Mouse (Mus musculus) gastrocnemius, postnatal 36 days (tissue): Measurements from ENCODE around the gene Stpg1. TPM values are rescaled to one million over a fixed set of nuclear protein-coding genes. Genes with fewer than 3 reads are reported as not detected.

Experiments
- DNase-seq, 2 experiments: peaks; one replicate each; pipeline ENCODE4 v3.0.0; 2022
- intact Hi-C: fragments of 180-260 bp; cut with DNase I; formaldehyde crosslinking; loops from one replicate; pipeline ENCODE4 v1.15.1; 2025
- total RNA-seq, 2 experiments: library from RNA; stranded (reverse); gene quantifications; 2 replicates each; pipeline ENCODE4 v1.2.3; 2021

Stpg1 gene
- total RNA-seq, 2 experiments from 2014 or later = not detected

DNA sequence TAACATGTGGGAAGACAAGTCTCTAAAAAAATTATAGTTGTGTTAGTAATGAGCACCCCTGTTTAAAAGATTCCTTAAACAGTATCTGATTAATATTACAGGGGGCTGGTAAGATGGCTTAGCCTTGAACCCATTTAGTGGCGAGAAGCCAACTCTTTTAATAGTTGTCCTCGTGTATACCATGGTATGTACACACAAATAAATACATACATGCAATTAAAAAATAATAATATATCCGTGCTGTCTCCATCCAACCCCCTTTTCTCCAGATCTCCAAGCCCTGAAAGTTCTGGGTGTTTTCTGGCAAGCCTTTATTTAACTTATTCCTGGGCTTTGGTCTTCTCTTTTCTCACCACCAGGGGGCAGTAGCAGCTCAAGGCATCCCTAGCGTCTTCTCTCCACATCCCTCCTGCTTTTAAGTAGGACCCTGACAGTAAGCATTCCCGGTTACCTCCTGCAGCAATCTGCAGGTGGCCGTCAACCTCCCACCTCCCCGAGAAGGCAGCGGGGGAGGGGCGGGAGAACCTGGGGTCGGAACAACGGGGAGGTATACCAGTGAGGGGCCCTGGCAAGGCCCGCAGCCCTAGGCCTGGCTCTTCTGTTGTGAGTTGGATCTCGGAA lies 13.9 kb downstream of the Stpg1 start:
- peak in 1 of 2 experiments; percentile 57 for DNase-seq
- intact Hi-C loops = no loop called here

DNA sequence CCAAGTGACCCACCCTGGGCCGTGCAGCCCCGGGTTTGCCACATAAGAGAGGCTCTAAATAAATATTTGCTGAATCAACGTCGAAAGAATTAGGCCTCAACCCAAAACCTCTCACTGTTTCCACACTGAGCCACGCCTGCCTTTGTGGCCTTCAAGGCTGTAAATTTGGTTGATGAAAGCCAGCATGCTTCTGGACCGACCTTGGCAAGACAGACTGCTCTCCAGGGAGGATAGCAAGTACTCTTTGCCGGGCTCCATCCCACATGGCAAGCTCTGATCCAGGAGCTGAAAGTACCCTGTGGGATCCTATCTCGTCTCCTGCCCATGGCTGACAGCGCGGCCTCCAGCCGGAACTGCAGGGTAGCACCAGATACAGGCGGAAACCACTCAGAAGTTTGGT lies 14.9 kb downstream of the Stpg1 start:
- intact Hi-C loops = no loop called here
- DNase-seq = no peak

DNA sequence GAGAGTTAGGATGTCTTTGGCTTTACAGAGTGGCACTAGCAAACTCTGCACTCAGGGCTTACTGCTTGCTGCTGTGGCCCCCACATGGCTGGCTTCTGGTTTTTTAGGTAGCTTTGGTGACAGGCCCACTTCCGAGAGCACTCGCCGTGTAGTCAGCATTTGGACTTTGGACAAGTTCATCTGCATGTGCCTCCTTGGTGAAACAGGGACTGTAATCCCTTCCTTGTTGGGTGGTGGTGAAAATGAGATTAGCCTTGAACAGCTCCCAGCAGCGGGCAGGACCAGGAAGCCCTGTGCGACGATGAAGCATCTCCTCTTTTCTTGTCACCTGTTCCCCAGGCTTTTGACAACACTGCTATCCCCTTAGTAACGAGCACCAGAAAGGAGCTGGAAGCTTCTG lies 19.3 kb downstream of the Stpg1 start:
- intact Hi-C loops = no loop called here
- no peak for DNase-seq

DNA sequence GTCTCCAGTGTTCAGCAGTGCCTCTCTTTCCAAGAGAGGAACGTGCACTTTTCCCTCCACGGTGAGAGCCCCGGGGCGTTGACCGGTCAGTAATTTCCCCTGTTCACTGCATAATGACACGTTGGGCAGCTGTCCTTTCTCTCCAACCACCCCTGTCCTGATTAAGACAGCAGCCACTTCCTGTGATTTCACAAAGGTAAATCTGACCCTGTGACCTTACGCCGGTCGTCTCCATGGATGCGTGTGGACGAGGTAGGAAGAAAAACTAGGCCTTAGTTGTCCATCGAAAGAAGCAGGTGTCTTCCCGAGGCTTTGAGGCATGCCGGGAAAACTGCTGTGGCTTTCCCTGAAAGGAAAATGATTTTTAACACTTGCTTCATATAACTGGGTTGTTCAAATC lies 20.3 kb downstream of the Stpg1 start:
- DNase-seq = no peak
- intact Hi-C loops = no loop called here

DNA sequence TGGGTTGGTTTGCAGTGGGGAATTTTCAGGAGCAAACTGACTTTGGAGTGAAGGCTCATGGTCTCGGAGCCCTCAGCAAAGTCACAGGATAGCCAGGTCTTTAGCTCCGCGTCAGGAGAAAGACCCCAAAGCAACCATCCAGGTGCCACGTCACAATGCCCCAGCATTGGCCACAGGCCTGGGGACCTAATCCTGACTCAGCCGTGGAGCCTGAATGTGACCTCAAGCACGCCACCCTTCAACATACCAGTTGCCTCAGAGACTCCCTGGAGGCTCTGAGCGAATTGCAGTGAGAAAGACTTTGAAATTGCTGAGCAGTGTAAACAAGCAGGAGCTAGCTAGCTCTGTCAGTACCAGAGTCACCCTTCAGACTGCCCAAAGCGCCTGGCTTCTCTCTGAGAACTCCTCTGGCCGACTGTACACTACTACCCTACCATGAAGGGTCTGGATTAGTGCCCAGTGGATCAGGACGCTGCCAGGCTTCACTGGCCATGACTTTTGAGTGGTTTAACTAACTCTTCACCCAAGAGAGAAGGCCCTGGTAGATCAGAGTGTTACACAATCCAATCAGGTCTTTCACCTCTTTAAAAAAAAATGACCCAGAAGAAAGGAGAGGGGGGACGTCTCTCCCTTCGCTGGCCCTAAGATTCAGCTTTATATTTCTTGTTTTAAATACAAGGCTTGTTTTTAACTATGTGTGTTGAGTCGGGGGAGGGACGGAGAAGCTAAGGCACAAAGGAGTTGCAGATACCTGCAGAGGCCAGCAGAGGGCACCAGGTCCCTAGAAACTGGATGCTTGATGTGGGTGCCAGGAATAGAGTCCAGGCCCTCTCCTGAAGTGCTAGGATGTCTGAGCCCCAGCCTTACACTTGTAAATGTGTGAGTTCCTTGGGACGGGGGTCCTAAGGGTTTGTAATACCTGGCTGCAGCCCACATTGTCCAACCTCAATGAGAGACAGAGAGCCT lies 22.0 kb downstream of the Stpg1 start:
- peak; percentile 36 to 46 for DNase-seq
- intact Hi-C loops = loop anchor here (1.0 kb wide), 1 partner anchor 151 kb away; no protein-coding TSS in a partner anchor

DNA sequence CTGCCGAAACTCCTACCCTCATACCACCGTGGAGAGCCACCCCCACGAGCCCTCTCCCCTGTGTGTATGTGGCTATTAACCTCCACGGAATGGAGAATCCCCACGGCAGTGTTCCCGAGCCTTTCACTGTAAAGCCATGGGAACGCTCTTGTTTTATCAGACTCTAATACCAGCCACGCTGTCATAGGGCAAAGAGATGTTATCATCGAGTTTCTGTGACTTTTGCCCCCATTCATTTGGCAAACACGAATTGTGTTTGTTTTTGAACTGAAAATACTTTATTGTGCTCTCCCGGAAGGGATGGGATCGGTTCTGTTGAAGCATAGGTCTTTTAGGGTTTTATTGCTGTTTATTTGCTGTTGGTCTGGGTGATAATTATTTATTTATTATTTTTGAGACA lies 23.5 kb downstream of the Stpg1 start:
- intact Hi-C loops = no loop called here

DNA sequence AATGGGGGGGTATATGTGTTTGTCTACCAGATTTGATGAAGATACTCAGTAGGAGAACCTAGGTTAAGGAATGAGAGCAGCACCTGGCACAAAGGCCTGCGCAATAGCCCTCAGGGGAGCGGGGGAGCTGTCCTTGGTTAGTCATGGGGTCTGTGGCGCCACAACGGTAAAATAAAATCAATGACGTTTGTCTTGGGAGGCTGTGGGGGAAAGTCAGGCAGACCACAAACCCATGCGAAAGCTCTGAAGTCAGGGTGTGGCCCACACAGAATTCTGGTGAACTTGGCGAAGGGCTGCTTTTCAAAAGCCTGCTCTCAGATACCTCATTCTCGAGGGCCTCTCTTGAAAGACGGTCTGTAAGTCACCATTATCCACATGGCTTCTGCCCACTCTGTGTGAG lies 25.8 kb downstream of the Stpg1 start:
- intact Hi-C loops = no loop called here
- DNase-seq = no peak

More for the DNA sequence above, 23.5 kb downstream of the Stpg1 start:
- DNase-seq = no peak

DNA sequence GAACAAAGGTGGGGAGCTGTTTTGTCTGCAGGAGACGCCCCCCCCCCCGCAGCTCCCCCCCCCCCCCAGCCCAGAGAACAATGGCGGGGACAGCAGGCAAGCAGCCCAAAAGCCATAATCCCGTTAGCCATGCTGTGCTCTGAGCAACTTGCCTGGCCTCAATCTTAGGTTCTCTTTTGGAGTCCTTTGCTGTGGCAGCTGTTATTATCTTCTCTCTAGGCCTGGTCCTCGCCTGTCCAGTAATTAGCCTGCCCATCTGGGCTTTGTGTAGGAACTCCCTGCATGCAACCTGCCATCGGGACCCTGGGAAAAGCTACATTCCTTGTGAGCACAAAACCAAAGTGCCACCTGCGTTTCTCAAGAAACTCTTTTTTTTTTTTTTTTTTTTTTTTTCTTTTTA lies 29.3 kb downstream of the Stpg1 start:
- intact Hi-C loops = loop anchor here (1.0 kb wide), 1 partner anchor 37 kb away; no protein-coding TSS in a partner anchor
- no peak for DNase-seq

DNA sequence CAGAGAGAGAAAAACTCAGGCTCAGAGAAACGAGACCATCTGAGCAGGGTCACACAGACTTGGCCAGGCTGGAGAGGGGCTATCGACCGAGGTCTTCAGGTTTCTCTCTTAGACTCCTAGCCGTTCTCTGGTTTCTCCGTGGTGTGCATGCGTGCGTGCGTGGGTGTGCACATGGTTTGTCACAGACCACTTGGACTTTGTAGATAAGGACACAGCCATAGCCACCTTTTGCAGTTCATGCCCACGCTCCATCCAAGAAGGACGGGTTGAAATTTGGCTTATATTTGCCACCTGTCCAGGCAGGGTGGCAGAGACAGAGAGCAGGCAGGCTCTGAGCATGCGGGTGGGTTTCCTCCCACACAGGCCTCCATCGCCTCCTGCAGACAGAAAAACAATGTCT lies 30.5 kb downstream of the Stpg1 start:
- intact Hi-C loops = no loop called here
- no peak for DNase-seq

DNA sequence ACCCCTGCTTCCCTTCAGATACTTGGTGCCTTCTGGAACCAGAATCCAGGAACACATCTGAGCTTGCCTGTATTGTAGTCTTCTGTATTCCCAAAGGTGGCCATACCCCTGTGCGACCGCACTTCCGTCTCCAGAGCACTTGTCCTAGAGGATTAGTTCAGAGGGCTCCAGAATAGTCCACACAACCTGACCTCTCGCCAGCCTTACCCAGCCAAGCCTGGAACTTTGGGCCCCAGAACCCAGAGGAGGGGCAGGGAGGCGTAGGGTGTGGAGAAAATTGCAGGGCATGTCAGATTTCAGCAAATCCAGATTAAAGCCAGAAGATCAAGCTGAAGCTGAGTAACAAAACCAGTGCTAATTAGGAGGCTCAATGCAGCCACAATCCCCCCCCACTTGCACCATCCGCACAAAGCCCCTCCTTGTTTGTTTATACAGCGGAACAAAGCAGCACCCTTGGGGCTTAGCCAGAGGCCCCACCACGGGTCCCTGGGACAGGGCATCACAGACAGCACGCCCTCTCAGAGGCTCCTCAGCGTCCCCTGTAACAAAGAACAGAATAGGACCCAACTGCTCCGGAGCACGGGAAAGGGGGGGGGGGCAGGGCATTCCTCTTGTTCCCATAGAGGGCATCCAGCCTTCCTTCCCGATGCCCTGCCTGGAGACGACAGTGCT lies 31.6 kb downstream of the Stpg1 start:
- DNase-seq = no peak
- intact Hi-C loops = no loop called here

DNA sequence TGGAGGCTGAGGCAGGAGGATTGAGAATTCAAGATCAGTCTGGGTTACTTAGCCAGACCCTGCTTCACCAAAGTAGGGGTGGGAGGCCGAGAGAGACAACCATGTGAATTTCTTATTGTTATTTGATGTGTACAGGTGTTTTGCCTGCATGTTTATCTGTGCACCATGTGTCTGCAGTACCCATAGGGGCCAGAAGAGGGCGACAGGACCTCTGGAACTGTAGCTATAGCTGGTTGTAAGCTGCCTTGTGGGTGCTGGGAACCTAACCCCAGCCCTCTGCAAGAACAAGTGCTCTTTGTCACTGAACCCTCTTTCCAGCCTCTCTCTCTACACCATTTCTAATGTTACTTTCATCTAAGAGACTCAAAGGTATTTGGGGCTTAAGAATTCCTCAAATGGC lies 35.7 kb downstream of the Stpg1 start:
- intact Hi-C loops = no loop called here

DNA sequence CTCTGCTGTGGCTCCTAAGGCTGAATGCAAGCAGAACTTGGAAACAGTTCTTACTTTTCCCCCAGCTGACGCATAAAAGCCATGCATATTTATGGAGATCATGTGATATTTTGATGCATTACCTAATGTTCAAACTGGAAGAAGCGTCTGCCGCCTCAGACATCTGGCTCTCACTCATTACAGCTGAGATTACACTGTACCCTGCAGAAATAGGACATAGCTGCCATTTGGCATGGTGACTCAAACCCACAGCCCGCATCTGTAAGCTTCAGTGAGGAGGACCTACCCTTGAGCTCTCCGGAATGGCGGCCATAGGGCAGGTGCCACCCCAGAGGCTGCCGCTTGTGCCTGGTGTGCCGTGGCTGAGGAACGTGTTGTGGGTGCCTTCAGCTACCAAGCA lies 36.6 kb downstream of the Stpg1 start:
- intact Hi-C loops = no loop called here
- no peak for DNase-seq

More for the DNA sequence above, 35.7 kb downstream of the Stpg1 start:
- DNase-seq = no peak

DNA sequence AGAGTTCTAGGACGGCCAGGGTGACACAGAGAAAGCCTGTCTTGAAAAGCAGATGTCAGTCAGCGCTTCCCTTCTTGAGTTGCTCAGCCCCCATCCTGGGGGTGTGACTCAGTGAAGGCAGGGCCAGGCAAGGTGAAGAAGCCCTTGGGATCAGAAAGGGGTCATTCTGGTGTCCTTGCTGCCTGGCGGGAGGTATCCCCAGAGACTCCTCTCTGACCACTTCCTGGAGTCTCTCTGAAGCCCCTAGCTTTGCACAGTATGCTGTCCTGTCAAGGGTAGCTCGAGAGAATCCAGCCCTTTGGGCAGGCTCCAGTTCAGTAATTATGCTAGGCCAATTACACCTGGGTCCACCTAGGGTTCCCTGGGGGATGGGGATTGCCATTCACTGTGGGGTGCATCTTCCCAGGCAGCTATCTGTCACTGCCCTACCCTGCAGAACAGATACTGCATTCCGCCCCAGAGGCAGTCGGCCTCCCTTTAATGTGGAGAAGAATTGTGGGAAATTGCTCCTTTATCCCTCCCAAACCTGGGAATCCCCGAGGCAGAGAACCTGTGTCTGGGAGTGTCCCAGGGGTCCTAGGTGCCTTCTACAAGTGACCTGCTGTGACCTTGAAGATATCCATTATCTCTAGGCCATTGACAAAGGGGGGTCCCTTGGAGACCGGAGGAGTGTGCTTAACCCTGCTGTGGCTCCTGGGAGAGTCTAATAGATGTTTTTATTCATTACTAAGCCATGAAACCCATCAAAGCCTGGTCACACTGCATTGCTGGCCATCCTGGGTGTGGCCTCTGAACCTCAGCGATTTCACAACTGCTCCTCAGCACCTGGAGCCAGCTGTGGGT lies 37.4 kb downstream of the Stpg1 start:
- no peak for DNase-seq
- intact Hi-C loops = no loop called here

DNA sequence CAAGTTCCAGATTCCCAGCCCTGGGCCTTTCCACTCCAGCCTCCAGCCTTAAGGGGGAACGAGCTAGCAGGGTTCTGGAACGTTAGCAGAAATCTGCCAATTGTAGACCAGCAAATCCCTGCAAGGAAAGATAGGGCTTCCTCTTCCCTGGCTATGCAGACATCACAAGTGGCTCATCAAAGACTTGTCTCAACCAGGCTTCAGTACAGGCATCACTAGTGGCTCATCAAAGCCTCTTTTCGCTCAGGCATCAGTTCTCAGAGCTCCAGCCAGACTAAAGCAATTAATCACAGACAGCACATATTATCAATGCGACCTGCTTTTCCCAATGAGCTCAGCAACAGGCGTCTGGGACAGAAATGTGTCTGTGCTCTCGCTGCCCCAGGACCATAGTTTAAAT lies 38.4 kb downstream of the Stpg1 start:
- intact Hi-C loops = no loop called here
- no peak for DNase-seq

DNA sequence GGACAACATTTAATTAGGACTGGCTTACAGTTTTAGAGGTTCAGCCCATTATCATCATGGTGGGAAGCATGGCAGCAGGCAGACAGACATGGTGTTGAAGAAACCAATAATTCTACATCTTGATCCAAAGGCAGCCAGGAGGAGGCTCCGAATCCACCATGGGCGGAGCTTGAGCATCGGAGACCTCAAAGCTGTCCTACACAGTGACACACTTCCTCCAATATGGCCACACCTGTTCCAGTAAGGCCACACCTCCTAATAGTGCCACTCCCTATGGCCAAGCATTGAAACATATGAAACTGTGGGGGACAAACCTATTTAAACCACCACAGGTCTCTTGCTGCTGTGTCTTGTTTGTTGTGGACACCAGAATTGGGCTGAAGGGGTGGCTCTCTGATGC lies 40.4 kb downstream of the Stpg1 start:
- intact Hi-C loops = no loop called here
- no peak for DNase-seq

DNA sequence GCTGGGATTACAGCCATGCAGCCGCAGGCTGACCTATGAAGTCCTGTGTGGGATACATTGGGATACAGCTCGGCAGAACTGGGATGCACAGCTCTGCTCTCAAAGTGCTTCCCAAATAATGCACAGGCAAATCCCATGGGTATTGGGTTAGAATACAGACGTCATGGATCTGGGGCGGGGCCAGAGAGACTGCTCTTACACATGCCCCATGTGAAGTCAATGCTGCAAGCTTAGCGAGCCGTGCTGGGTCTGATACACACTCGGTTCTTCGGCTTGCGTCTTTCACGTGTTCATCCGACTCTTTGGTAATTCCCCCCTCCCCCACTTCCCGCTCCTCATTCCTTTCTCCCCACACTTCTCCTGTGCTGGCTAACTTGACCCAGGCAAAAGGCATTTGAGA lies 44.5 kb downstream of the Stpg1 start:
- intact Hi-C loops = no loop called here

DNA sequence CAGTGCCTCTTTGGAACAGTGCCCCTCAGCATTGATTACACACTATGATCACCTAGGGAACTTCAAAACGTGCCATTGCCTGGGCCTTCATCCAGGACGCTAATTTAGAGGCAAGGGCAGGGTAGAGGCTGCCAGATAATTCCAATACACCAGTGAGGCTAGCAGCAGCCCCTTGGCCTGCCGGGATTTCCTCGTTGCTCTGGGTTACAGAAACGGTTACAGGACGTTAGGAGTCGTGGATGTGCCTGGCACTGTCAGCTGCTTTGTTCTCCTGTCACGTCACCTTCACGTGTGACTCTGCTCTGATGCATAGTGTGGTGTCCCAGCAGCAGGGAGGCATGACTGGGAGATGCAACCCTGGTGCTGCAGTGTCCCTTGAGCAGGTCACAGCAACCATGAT lies 45.5 kb downstream of the Stpg1 start:
- intact Hi-C loops = no loop called here
- DNase-seq = no peak

More for the DNA sequence above, 44.5 kb downstream of the Stpg1 start:
- no peak for DNase-seq

DNA sequence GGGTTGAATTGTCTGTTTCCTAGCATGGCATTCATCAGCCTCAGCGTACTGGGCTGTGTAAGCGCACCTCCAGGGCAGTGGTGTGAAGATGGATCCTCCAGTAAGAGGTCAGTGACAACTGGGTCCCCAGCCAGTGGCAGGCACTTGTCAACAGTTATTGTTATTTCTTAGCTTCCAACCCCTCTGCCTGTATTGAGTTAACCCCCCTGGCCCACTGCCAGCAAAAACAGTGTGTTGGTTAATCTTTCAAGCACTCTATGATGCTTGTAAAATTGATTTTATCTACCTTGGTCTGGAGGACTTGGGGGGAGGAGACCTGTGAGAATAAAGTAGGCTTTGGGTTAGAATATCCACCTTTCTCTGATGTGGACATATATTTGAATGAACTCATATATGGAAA lies 49.7 kb downstream of the Stpg1 start:
- no peak for DNase-seq
- intact Hi-C loops = no loop called here

DNA sequence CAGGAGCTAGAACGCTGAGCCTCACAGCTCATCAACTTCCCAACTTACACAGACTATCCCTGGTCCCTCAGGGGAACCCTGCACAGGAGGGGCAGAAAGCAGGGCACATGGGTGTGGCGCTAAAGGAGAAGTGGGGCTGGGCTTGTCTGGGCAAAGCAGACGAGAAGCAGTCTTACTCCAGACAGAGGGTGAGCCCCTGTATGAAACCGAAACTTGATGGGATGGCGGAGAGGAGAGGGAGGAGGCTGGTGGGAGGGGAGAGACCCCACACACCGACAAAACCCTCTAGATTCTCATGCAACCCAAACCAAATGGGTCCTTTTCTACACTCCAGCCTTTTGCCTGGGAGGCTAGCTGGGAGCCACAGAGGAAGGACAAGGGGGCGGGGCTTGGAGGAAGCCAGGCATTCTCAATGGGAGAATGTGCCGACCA lies 50.5 kb downstream of the Stpg1 start:
- no peak for DNase-seq
- intact Hi-C loops = no loop called here

DNA sequence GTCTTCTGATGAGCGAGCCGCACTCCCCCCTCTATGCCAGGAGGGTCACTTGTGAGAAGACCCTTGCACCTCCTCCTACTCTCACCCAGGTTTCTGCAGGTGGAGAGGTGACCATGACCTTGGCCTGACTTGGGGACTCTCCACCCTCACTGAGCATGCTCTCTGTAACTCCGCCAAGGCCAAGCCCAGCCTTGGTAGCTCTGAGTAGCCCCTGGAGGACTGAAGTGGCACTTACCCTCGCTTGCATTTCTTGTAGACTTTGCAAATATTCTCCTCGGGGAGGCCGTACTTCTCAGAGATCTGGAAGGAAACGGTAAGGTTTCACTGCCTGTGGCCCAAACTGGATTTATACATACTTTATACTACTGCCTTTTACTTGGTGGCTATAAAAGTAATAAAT lies 51.4 kb downstream of the Stpg1 start:
- no peak for DNase-seq
- intact Hi-C loops = no loop called here
